Mouse (Mus musculus) stomach, adult 2 months (tissue): Measurements from ENCODE around the gene Prl2c3. TPM values are rescaled to one million over a fixed set of nuclear protein-coding genes. Genes with fewer than 3 reads are reported as not detected.

Experiments
- polyA plus RNA-seq: library from polyadenylated mRNA; depleted of rRNA; stranded (reverse); fragments of >200 nt; gene quantifications from 2 replicates; pipeline ENCODE4 v1.2.3, GENCODE M21; 2012; rRNA removed

The Prl2c3 gene
- polyA plus RNA-seq, result not detected in 2 replicates

GRCm38 (mm10) chr13:12799979-12800378, at the start of gene Prl2c3:
Prl2c3 (minus strand) TSS chr13:12800079.

Other genes with a start within 250 kb of the Prl2c3 start
- 4.6 and 6.7 TPM in 2 replicates for gene Ero1lb, start 234.2 kb downstream of the Prl2c3 start, polyA plus RNA-seq
- not detected in 2 replicates for gene Prl2c2, start 205.3 kb upstream of the Prl2c3 start, polyA plus RNA-seq